Mouse (Mus musculus): ENCODE data around the gene Tapbp.
"Not testable (repeated sequence)": the region's sequence is repeated elsewhere in the genome, so short reads cannot be mapped to it uniquely, and the experiment has no call there.

The Tapbp gene

DNA sequence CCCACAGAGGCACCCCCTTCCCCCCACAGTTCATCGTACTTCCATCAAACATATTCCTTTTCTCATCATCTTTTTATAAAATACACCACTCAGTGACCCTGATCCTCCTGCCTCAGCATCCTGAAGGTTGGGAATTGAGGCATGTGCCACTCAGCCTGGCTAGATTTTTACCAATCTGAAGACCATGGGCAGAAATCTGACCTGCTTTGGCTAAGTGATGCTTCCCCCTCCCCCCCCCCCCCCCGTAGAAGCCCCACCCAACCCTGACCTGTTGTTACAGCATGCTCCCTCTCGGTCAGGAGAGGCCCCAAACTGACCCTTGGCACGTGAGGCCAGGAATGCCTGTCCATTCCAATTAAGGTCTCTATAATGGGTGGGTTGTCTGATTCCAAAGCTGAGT, 10.9 kb upstream of the Tapbp start, which contains the start of gene Platr17:
Gene Platr17, plus strand, starts transcription at position 301 of the 400 bp plus-strand sequence.
- DNase-seq (ENCODE audit: low spot score) = not testable (repeated sequence)

GRCm38 (mm10) chr17:33908331-33909076, 7.2 kb upstream of the Tapbp start:
- DNase-seq (ENCODE audit: low spot score) = no peak

GRCm38 (mm10) chr17:33909077-33909868, 6.4 kb upstream of the Tapbp start, which contains the start of gene Daxx:
TSS of gene Daxx (plus strand) at chr17:33909414.
- peak; percentile 99 for DNase-seq (ENCODE audit: low spot score)

DNA sequence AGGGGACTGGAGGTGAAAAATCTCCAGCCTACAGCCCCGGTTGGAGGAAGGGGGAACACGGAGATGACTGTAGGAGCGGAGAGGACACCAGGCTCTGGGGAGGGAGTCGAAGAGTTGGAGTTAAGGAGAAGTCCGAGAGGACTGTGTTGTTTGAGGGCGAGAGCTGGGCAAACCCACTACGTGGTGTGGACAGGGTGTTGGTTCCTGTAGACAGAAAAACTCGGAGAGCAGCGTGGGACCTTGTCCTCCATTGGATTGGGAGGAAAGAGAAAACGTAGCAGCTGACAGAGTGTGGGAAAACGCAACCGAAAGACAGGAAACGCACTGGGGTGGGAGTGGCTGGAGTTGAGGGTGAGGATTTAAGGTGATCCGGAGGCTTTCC, 5.8 kb upstream of the Tapbp start:
- peak; percentile 55 for DNase-seq (ENCODE audit: low spot score)

DNA sequence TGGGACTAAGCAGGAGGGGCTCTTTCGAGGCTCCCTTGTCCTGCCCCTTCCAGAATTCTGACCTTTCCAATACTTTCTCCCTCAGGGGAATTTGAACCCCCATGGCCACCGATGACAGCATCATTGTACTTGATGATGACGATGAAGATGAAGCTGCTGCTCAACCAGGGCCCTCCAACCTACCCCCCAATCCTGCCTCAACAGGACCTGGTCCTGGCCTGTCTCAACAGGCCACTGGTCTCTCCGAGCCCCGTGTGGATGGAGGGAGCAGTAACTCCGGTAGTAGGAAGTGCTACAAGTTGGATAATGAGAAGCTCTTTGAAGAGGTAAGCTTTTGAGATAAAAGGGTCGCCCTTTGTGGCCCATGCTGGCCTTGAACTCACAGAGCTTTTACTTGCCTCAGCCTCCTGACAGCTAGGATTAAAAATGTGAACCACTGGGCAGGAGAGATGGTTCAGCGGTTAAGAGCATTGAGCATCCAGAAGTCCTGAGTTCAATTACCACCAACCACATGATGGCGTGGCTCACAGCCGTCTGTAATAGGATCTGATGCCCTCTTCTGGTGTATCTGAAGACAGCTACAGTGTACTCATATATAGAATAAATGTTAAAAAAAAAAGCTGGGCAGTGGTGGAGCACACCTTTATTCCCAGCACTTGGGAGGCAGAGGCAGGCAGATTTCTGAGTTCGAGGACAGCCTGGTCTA, 5.2 kb upstream of the Tapbp start:
- no peak for DNase-seq (ENCODE audit: low spot score)

DNA sequence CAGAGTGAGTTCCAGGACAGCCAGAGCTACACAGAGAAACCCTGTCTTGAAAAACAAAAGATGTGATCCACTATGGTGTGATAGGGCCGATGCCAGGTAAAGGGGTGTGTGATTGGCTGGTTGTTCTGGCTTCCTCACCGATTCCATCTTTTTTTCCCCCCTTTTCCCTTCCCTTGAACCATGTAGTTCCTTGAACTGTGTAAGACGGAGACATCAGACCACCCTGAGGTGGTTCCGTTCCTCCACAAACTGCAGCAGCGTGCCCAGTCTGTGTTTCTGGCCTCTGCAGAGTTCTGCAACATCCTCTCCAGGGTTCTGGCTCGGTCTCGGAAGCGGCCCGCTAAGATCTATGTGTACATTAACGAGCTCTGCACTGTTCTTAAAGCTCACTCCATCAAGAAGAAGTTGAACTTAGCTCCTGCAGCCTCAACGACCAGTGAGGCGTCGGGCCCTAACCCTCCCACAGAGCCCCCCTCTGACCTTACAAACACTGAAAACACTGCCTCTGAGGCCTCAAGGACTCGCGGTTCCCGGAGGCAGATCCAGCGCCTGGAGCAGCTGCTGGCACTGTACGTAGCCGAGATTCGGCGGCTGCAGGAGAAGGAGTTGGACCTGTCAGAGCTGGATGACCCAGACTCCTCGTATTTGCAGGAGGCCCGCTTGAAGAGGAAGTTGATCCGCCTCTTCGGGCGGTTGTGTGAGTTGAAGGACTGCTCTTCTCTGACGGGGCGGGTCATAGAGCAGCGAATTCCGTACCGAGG, 4.5 kb upstream of the Tapbp start:
- no peak for DNase-seq (ENCODE audit: low spot score)

- no peak for DNase-seq (ENCODE audit: low spot score)
These were observed 3.8 kb upstream of the Tapbp start for GRCm38 (mm10) chr17:33911813-33912414.

GRCm38 (mm10) chr17:33913264-33913663, 2.4 kb upstream of the Tapbp start:
- no peak for DNase-seq (ENCODE audit: low spot score)

DNA sequence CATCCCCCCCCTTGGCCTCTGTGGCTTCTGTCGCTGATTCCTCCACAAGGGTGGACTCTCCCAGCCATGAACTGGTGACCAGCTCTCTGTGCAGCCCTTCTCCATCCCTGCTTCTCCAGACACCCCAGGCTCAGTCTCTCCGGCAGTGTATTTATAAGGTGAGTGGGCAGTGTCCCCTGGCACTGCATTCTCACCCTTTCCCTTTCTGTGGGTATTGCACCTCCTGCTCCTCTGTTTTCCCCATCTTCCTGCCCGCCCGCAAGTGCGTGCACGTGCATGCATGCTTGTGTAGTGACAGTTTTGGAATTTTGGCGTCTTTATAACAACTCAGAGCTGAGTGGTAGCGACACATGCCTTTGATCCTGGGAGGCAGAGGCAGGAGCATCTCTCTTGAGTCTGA, 1.8 kb upstream of the Tapbp start:
- no peak for DNase-seq (ENCODE audit: low spot score)

DNA sequence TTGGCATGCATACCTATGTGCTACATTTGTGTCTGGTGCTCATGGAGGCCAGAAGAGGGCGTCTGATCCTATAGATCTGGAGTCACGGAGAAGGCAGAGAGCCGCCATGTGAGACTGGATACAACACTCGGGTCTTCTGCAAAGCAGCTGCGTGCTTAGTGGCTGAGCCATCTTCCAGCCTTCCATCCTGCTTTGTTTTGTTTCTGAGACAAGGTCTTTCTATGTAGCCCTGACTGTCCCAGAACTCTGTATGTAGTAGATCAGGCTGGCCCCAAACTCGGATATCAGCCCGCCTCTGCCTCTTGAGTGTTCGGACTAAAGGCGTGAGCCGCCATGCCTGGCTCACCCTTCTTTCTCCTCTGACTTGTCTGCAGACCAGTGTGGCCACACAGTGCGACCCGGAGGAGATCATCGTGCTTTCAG, 719 bp upstream of the Tapbp start:
- no peak for DNase-seq (ENCODE audit: low spot score)

DNA sequence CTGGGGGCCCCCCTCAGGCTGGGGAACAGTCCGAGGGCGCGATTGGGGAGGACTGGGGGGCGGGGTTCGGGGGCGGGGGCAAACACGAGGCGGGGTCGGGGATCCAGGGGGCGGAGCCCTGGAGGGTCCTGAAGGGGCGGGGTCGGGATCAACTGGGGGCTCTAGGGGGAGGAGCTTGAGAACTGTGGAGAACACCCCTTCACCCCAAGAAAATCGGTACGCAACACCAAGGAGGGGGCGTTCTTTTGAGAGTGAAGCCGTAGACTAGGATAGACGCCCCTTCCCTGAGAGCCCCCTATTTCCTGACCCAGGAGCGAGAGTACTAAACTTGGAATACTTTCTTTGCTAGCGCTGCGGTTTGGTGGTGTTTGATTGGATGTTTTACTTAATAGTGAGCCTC, 595 bp downstream of the Tapbp start:
- peak; percentile 33 for DNase-seq (ENCODE audit: low spot score)

DNA sequence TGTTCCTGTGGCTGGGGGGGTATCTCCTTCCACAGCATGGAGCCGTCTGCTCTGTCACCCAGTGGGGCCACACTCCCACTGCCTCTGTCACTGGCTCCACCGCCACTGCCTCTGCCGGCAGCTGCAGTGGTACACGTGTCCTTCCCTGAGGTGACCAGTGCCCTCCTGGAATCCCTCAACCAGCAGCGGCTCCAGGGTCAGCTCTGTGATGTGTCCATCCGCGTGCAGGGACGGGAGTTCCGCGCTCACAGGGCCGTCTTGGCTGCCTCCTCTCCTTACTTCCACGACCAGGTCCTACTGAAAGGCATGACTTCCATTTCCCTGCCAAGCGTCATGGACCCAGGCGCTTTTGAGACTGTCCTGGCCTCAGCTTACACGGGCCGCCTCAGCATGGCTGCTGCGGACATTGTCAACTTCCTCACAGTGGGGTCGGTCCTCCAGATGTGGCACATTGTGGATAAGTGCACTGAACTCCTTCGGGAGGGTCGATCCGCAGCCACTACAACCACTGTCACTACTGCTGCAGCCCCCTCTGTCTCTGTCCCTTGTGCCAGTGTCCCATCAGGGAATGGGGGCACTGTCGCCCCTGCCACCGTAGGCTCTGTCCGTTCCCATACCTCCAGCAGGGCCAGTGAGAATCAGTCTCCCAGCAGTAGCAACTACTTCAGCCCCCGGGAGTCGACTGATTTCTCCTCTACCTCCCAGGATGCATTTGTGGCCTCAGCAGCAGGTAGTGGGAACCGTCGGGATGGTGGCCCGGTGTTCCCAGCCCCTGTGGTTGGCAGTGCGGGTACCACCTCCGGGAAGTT, 1.4 kb downstream of the Tapbp start:
- no peak for DNase-seq (ENCODE audit: low spot score)

DNA sequence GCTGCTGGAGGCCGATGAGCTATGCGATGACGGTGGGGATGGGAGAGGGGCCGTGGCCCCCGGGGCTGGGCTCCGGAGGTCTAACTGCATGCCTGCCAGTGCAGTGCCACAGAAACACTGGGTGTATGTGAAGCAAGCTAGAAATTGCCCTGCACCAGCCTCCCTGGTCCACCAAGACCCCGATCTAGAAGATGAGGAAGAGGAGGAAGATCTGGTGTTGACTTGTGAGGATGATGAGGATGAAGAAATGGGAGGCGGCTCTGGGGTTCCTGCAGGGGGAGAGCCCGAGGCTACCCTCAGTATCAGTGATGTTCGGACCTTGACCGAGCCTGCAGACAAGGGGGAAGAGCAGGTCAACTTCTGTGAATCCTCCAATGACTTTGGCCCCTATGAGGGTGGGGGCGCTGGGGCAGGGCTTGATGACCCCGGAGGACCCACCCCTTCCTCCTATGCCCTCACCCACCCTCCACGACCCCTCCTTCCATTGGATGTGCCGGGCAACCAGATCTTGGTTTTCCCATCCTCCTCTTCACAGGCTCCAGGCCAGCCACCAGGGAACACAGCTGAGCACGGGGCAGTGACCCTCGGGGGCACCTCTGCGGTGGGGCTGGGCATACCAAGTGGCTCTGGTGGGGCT, 2.1 kb downstream of the Tapbp start:
- no peak for DNase-seq (ENCODE audit: low spot score)

GRCm38 (mm10) chr17:33918293-33919203, 2.8 kb downstream of the Tapbp start:
- no peak for DNase-seq (ENCODE audit: low spot score)

DNA sequence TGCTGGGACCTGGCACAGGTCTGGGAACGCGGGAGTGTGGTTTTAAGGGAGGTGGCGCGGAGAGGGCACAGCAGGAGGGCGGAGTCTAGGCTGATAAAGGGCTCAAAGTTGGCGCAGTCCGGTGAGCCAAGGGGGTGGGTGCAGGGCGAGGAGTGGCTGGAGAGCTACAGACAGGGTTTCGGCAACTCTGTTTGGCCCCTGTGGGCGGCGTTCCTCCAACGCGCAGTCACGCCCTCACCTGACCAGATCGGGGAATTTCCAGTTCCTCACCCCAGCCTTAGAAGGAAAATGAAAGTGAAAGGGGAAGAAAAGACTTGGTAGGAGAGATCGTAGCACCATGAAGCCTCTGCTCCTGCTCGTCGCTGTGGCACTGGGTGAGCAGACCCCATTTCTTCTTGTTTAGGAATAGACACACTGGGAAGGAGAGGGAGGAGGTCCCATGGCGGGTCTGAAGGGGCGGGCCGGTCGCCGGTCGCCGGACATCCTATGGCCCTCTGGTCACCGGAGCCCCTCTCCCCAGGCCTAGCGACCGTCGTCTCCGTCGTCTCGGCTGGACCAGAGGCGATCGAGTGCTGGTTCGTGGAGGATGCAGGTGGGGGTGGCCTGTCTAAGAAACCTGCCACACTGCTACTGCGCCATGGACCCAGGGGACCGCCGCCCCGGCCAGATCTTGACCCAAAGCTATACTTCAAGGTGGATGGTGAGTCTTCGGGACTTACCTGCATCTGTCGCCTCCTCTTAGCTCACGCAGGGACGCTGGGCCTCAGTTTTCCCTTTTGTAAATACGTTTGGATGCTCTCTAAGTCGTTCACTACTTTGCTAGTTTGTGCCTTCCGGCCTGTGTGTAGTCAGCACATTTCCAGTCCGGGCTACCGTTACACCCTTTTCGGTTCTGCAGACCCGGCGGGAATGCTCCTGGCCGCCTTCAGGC, 3.9 kb downstream of the Tapbp start:
- DNase-seq (ENCODE audit: low spot score) = peak; percentile 71

DNA sequence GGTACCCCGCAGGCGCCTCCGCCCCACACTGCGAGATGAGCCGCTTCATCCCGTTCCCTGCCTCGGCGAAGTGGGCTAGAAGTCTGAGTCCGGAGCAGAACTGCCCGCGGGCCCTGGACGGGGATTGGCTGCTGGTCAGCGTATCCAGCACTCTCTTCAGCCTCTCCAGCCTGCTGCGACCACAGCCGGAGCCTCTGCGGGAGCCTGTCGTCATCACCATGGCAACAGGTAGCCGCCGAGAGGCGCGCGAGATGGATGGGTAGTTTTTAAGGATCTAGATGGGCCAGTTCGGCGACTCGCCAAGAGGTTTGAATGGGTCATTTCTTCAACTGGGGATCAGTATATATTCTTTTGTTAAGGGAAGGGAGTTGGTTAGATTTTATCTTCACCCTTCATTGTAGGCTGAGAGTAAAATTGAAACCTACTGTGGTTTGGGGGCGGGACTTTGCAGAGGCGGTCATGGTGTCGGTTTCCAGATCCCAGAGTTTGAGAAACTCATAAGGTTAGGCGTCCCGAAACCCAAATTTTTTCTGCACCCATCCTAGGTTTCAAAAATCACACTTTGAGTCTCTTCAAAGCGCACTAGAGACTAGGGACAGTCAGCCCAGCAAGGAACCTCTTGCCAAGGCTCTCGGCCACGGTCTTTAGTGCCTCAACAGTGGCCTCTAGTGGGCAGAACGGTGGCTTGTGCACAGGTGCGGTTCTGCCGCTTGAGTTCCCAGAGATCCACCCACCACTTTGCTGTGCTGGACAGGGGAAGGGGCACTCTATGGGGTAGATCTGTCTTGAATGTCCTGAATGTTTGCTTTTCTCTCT, 4.8 kb downstream of the Tapbp start:
- peak; percentile 93 for DNase-seq (ENCODE audit: low spot score)

DNA sequence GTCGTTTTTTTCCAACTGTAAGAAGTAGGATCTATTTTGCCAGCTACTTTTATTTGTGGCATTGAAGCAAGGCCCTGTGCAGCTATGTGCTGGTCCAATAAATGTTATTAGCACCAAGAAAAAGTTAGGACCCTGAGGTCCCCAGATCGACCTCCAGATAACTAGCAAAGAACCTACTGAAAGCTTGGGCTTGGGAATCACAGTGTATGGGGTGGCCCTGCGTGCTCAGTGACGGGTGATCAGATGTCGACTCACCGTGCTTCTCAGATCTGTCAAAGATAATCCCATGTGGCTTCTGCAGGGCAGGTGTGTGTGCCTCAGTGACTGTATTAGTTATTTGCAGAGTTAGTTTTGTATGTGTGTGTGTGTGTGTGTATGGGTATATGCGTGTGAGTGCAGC, 5.7 kb downstream of the Tapbp start:
- DNase-seq (ENCODE audit: low spot score) = no peak

All from embryo, embryonic 10 days (tissue).